Mouse (Mus musculus) left cerebral cortex, postnatal 36 days (tissue): Measurements from ENCODE around the gene Sdf2. TPM values are rescaled to one million over a fixed set of nuclear protein-coding genes. Genes with fewer than 3 reads are reported as not detected.
"Not testable (repeated sequence)": the region's sequence is repeated elsewhere in the genome, so short reads cannot be mapped to it uniquely, and the experiment has no call there.

Experiments
- DNase-seq, 2 experiments: peaks; one replicate each; pipeline ENCODE4 v3.0.0; 2021 to 2022; ENCODE audit warnings: low spot score in 2 of 2, mixed read lengths in 1 of 2
- intact Hi-C: fragments of 180-260 bp; cut with DNase I; formaldehyde crosslinking; loops from one replicate; pipeline ENCODE4 v1.15.1; 2025
- total RNA-seq, 2 experiments: library from RNA; stranded (reverse); gene quantifications; 2 replicates each; pipeline ENCODE4 v1.2.3; 2021

The Sdf2 gene
- total RNA-seq, 2 experiments from 2014 or later: 61.0 to 64.6 TPM

GRCm38 (mm10) chr11:78260489-78261258 lies 15.1 kb downstream of the Sdf2 start:
- intact Hi-C loops: loop anchor here (5.0 kb wide), 1 partner anchor 67 kb away; the partner anchor contains the start of gene Pigs
- no peak for DNase-seq

DNA sequence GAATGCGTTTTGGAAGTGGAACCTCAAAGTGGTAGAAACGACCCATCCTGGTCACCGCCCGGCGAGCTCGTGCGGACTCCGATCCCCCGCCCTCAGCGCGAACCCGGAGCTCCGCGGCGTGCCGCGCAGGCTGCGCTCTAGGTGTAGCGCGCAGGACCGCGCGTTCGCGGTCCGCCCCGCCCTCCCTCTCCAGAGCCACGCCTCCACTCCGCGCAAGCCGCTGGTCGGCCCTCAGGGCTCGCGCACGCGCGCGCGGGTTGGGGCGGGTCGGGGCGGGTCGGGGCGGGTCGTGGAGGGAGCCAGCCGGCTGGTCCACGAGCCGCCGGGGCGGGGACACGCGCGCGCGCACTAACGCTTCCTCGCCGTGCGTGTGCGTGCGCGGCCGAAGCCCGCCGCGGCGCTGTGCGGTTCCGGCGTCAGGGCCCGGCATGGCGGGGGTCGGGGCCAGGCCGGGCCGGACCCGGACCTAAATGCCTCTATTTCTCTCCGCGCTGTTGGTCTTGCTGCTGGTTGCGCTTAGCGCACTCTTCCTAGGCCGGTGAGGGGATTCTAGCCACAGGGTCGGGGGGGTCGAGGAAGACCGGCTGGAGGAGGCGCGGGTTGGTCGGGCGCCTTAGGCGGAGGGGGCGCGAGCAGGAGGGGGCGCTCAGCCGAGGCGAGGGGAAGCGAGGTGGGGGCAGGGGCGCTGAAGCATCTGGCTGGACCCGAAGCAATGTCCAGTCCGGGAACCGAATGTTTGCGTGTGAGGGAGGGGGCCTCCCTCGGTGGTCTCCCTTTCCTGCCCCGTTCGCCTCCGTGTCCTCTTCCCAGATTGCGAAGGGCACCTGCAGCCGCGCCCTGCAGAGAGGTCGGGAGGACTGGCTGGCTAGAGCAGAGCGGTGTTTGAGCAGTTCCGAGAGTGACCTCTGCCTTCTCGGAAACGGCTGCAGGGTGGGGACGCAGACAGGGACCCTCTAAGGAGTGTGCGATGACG lies 16.1 kb downstream of the Sdf2 start, which contains the start of gene 2610507B11Rik:
Gene 2610507B11Rik, plus strand, starts transcription at position 373 of the 973 bp plus-strand sequence.
- DNase-seq: peak; percentile 88 to 91
- intact Hi-C loops: loop anchor here (5.0 kb wide), 1 partner anchor 66 kb away; the partner anchor contains the start of gene Pigs

- intact Hi-C loops: loop anchor here (5.0 kb wide), 1 partner anchor 65 kb away; the partner anchor contains the start of gene Pigs
- DNase-seq: peak; percentile 22 to 36
These were observed 17.0 kb downstream of the Sdf2 start for GRCm38 (mm10) chr11:78262550-78262949.

GRCm38 (mm10) chr11:78265571-78265970 lies 20.0 kb downstream of the Sdf2 start:
- intact Hi-C loops: loop anchor here (5.0 kb wide), 1 partner anchor 38 kb away; no protein-coding TSS in a partner anchor
- no peak for DNase-seq

DNA sequence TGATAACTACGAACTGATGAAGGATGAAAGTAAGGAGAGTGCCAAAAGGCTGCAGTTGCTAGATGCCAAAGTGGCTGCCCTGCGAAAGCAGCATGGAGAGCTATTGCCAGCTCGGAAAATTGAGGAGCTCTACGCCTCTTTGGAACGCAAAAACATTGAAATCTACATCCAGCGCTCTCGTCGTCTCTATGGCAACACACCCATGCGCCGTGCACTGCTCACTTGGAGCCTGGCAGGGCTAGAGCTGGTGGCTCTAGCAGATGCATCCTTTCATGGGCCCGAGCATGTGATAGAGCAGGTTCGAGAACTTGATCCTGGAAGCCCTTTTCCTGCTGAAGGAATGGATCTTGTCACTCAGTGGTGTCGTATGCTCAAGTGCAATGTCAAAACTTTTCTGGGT lies 26.4 kb downstream of the Sdf2 start:
- intact Hi-C loops: loop anchor here (5.0 kb wide), 1 partner anchor 70 kb away; the partner anchor contains the start of gene Unc119

GRCm38 (mm10) chr11:78275596-78275995 lies 30.1 kb downstream of the Sdf2 start:
- DNase-seq: no peak
- intact Hi-C loops: no loop called here

More for the DNA sequence above, 26.4 kb downstream of the Sdf2 start:
- DNase-seq: peak; percentile 61 to 69

DNA sequence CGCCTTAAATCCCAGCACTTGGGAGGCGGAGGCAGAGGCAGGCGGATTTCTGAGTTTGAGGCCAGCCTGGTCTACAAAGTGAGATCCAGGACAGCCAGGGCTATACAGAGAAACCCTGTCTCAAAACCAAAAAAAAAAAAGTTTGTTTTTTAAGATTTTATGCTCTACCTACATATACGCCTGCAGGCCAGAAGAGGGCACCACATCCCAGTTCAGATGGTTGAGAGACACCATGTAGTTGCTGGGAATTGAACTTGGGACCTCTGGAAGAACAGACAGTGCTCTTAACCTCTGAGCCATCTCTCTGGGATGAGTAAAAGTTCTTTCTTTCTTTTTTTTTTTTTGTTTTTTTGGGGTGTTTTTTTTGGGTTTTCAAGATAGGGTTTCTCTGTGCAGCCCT lies 30.6 kb downstream of the Sdf2 start:
- intact Hi-C loops, DNase-seq: not testable (repeated sequence)

DNA sequence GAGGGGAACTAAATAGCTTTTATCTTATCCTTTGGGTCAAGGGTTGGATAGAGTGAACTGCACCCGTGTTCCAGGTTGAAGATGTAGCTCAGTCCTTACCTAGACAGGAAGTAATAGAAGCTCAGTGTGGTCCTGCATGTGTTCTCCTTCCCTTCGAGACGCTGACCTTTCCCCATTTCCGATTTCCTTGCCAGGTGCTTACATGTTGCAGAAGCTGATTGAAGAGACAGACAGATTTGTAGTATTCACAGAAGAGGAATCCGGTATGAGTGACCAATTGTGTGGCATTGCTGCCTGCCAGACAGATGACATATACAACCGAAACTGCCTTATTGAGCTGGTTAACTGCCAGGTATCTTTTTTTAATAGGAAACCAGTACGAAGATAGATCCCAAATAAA lies 33.3 kb downstream of the Sdf2 start:
- intact Hi-C loops: no loop called here

GRCm38 (mm10) chr11:78279586-78279985 lies 34.0 kb downstream of the Sdf2 start:
- no peak for DNase-seq

More for the DNA sequence above, 33.3 kb downstream of the Sdf2 start:
- no peak for DNase-seq

DNA sequence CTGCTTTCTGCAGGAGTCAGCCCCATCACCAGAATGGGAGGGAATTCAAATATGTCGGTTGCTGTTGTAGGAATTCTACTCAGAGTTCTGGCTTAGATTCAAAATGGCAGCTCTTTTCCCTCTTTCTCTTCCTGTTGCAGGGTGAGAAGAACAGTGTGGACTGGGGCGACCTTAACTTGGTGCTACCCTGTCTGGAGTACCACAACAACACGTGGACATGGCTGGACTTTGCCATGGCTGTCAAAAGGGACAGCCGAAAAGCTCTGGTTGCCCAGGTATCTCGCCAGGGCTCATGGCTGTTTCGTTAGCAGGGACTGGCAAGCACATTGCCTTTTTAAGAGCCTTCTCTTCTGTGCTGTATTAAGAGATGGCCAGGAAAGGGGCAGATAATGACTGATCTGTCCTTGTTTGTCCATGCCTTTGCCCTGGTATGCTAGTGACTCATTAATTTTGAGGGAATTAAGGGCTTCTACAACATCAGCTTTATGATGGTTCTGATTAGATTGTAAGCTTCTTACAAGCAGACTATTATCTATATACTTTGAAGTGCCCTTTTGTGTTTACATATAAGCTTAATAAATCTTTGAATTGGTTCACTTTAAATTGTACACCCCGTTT lies 43.7 kb downstream of the Sdf2 start:
- intact Hi-C loops: loop anchor here (5.0 kb wide), 1 partner anchor 48 kb away; no protein-coding TSS in a partner anchor
- no peak for DNase-seq

More at GRCm38 (mm10) chr11:78279586-78279985, 34.0 kb downstream of the Sdf2 start:
- intact Hi-C loops: no loop called here

GRCm38 (mm10) chr11:78290654-78291053 lies 45.1 kb downstream of the Sdf2 start, which contains the start of gene BC030499:
Gene BC030499 (plus strand): TSS chr11:78290841.
- DNase-seq: peak; percentile 56 to 63
- intact Hi-C loops: no loop called here

DNA sequence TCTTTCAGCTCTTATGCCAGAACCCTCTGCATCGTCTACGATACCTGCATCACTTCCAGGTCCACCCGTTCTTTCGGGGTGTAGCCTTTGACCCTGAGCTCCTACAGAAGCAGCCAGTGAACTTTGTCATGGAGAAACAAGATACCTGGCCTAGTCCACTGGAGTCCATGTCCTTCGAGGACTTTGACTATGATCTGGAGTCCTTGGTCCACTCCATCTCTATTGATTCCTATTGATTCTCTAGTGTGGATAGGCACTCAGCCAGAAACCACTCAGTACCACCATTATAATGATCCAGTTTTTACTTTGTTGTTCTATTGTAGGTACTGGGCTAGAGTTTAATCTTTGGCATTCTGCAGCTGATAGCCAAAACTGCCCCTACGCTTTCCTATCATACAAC lies 49.0 kb downstream of the Sdf2 start:
- intact Hi-C loops: no loop called here
- DNase-seq: no peak

DNA sequence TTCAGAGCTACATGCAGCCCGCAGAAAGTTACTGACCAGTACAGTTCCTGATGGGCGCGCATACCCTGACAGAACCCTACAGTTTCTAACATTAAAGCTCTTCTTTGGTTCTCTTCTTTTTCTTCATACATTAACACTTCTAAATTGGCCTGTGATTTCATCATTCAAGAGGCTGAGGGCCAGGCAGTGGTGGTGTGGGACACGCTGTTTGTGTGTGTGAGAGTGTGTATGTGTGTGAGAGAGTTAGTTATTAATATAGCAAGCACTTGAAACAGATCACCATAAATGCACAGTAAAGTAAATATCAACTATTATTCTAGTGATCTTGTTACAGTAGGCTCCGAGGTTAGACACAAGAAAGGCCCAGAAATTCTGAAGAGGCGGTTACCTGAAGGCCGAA lies 55.4 kb downstream of the Sdf2 start:
- intact Hi-C loops: no loop called here
- DNase-seq: no peak

- DNase-seq: peak; percentile 92
- intact Hi-C loops: no loop called here
These were observed 56.0 kb downstream of the Sdf2 start, which contains the start of gene Spag5 for GRCm38 (mm10) chr11:78301357-78302084. Gene Spag5 (plus strand): TSS chr11:78301529.

Other genes starting within 250 kb of the Sdf2 start
- gene Dhrs13, start 213.5 kb upstream of the Sdf2 start, total RNA-seq: 1 to 10 TPM; 7.2 to 8.0 TPM
- 100 to 1,000 TPM in 1 of 2 experiments, 10 to 100 TPM in 1; 89.5 to 103 TPM for gene Flot2, start 207.8 kb upstream of the Sdf2 start, total RNA-seq
- 10 to 100 TPM; 18.9 to 19.1 TPM for gene Eral1, start 165.4 kb upstream of the Sdf2 start, total RNA-seq
- 10 to 100 TPM; 29.0 to 29.7 TPM for gene Fam222b, start 151.1 kb upstream of the Sdf2 start, total RNA-seq
- 10 to 100 TPM; 10.5 to 12.5 TPM for gene Traf4, start 80.2 kb upstream of the Sdf2 start, total RNA-seq
- 1 to 10 TPM; 2.7 to 3.2 TPM for gene Nek8, start 69.1 kb upstream of the Sdf2 start, total RNA-seq
- 10 to 100 TPM; 32.5 to 36.1 TPM for gene Tlcd1, start 69.0 kb upstream of the Sdf2 start, total RNA-seq
- gene Rpl23a, start 62.2 kb upstream of the Sdf2 start, total RNA-seq: 100 to 1,000 TPM; 673 to 732 TPM
- 10 to 100 TPM; 20.5 to 28.0 TPM for gene Rab34, start 57.3 kb upstream of the Sdf2 start, total RNA-seq
- gene Proca1, start 52.4 kb upstream of the Sdf2 start, total RNA-seq: 1 to 10 TPM; 6.6 to 8.7 TPM
- gene Supt6, start 241 bp downstream of the Sdf2 start, total RNA-seq: 100 to 1,000 TPM in 1 of 2 experiments, 10 to 100 TPM in 1; 95.1 to 100 TPM
- gene 2610507B11Rik, start 16.0 kb downstream of the Sdf2 start, total RNA-seq: 100 to 1,000 TPM; 177 TPM
- gene BC030499, start 45.1 kb downstream of the Sdf2 start, total RNA-seq: 10 to 100 TPM; 11.3 to 25.5 TPM
- gene Spag5, start 55.8 kb downstream of the Sdf2 start, total RNA-seq: 10 to 100 TPM in 1 of 2 experiments, 1 to 10 TPM in 1; 7.3 to 13.8 TPM
- gene Aldoc, start 77.2 kb downstream of the Sdf2 start, total RNA-seq: 100 to 1,000 TPM; 746 to 852 TPM
- 10 to 100 TPM; 64.4 to 68.5 TPM for gene Pigs, start 82.7 kb downstream of the Sdf2 start, total RNA-seq
- 10 to 100 TPM; 30.6 to 31.3 TPM for gene Unc119, start 97.7 kb downstream of the Sdf2 start, total RNA-seq
- gene Foxn1, start 140.8 kb downstream of the Sdf2 start, total RNA-seq: not detected
- not detected for gene Slc13a2, start 176.5 kb downstream of the Sdf2 start, total RNA-seq
- gene Slc46a1, start 220.0 kb downstream of the Sdf2 start, total RNA-seq: 10 to 100 TPM in 1 of 2 experiments, 1 to 10 TPM in 1; 9.4 to 11.7 TPM